Mouse (Mus musculus) forebrain, embryonic 10.5 days (tissue): ENCODE results near the gene Gnpda2. TPM values are rescaled to one million over a fixed set of nuclear protein-coding genes. Genes with fewer than 3 reads are reported as not detected.

Experiments
- polyA plus RNA-seq: library from polyadenylated mRNA; unstranded; fragments of >200 nt; fragmentation: Nextera tagmentation; extraction: Ambion mirVana; gene quantifications from 2 replicates; pipeline ENCODE4 v1.2.1, GENCODE M21; 2016

The Gnpda2 gene
- polyA plus RNA-seq, 1 experiment from 2014 or later, result 22.6 TPM

Other genes starting within 250 kb of the Gnpda2 start
- not detected in 2 replicates for gene Yipf7, start 49.7 kb downstream of the Gnpda2 start, polyA plus RNA-seq
- 44.2 and 48.7 TPM in 2 replicates for gene Guf1, start 35.4 kb downstream of the Gnpda2 start, polyA plus RNA-seq